Mouse (Mus musculus) hindbrain, embryonic 16.5 days (tissue): ENCODE results near the gene 2010111I01Rik. TPM values are rescaled to one million over a fixed set of nuclear protein-coding genes. Genes with fewer than 3 reads are reported as not detected.

Experiments
- ATAC-seq: fragments of 200-750 bp; cut with Nextera tagmentation; 2 replicates; pipeline ENCODE4 v1.8.0; 2017; ENCODE audit warnings: moderate TSS enrichment, moderate library complexity
- H3K27ac ChIP-seq: fragments of 300-500 bp; sonication (generic); 2 replicates; pipeline ENCODE4 v1.5.1; 2014; ENCODE audit warnings: low read depth, mild to moderate bottlenecking, control low read depth, low read length, moderate library complexity
- H3K27me3 ChIP-seq: fragments of 300-500 bp; sonication (generic); replicated peaks from 2 replicates; pipeline ENCODE4 v1.6.1; 2014; ENCODE audit warnings: low read length; ENCODE audit not compliant: control insufficient read depth, insufficient read depth
- H3K36me3 ChIP-seq: fragments of 300-500 bp; sonication (generic); 2 replicates; pipeline ENCODE4 v1.6.1; 2014; ENCODE audit warnings: mild to moderate bottlenecking, low read length, moderate library complexity, mixed read lengths; ENCODE audit not compliant: control insufficient read depth, insufficient read depth
- H3K4me1 ChIP-seq: fragments of 300-500 bp; sonication (generic); 2 replicates; pipeline ENCODE4 v1.6.1; 2014; ENCODE audit warnings: low read depth, low read length; ENCODE audit not compliant: control insufficient read depth, insufficient read depth
- H3K4me2 ChIP-seq: fragments of 300-500 bp; sonication (generic); 2 replicates; pipeline ENCODE4 v1.6.1; 2014; ENCODE audit warnings: mild to moderate bottlenecking, low read length, control low read depth, moderate library complexity
- H3K4me3 ChIP-seq: fragments of 300-500 bp; sonication (generic); 2 replicates; pipeline ENCODE4 v1.5.1; 2014; ENCODE audit warnings: mild to moderate bottlenecking, low read length, control low read depth, moderate library complexity
- H3K9ac ChIP-seq: fragments of 300-500 bp; sonication (generic); 2 replicates; pipeline ENCODE4 v1.6.1; 2014; ENCODE audit warnings: low read depth, mild to moderate bottlenecking, control low read depth, low read length, moderate library complexity
- H3K9me3 ChIP-seq: fragments of 300-500 bp; sonication (generic); 2 replicates; pipeline ENCODE4 v1.6.1; 2014; ENCODE audit warnings: mild to moderate bottlenecking, low read length, moderate library complexity; ENCODE audit not compliant: control insufficient read depth
- WGBS: fragments of 180-500 bp; shearing (Covaris S2); extraction: QIAGEN DNeasy Blood & Tissue Kit; methylation state at CpG from one replicate; pipeline ENCODE4 v1.1.7; 2014; 5-methylcytosine and 5-hydroxymethylcytosine counted together
- polyA plus RNA-seq: library from polyadenylated mRNA; unstranded; fragments of >200 nt; fragmentation: Nextera tagmentation; extraction: Ambion mirVana; gene quantifications from 2 replicates; pipeline ENCODE4 v1.2.1, GENCODE M21; 2015

Gene 2010111I01Rik
- polyA plus RNA-seq, 1 experiment from 2014 or later, result 28.6 TPM

- H3K4me2 ChIP-seq, result no peak overlapping the region
Measured at GRCm38 (mm10) chr13:63091246-63091645, 126.6 kb downstream of the 2010111I01Rik start.

GRCm38 (mm10) chr13:63092299-63092698 lies 127.6 kb downstream of the 2010111I01Rik start:
- WGBS, result 85% methylated on average over 2 of the region's 2 CpGs
- Histone ChIP-seq H3K27me3 (no peaks in the 10 kb centered on the region), H3K4me1 (no peaks in the 10 kb centered on the region), H3K36me3 (no peaks in the 10 kb centered on the region), H3K9ac (no peak overlapping the region), H3K4me2 (no peak overlapping the region), H3K9me3 (no peaks in the 10 kb centered on the region), H3K27ac (no peak overlapping the region), H3K4me3 (no peak overlapping the region)
- ATAC-seq, result no peak

More at GRCm38 (mm10) chr13:63091246-63091645, 126.6 kb downstream of the 2010111I01Rik start:
- H3K9ac ChIP-seq, result no peak overlapping the region
- no peaks in the 10 kb centered on the region for H3K27me3 ChIP-seq
- no peaks in the 10 kb centered on the region for H3K36me3 ChIP-seq
- WGBS, result 56% methylated on average over 2 of the region's 2 CpGs
- ATAC-seq, result no peak
- H3K9me3 ChIP-seq, result no peaks in the 10 kb centered on the region
- H3K27ac ChIP-seq, result no peak overlapping the region
- no peak overlapping the region for H3K4me3 ChIP-seq
- no peaks in the 10 kb centered on the region for H3K4me1 ChIP-seq

- Histone ChIP-seq H3K9me3 (no peaks in the 10 kb centered on the region), H3K4me1 (no peaks in the 10 kb centered on the region), H3K27ac (no peak overlapping the region), H3K4me2 (no peak overlapping the region), H3K36me3 (no peaks in the 10 kb centered on the region), H3K4me3 (no peak overlapping the region), H3K9ac (no peak overlapping the region), H3K27me3 (no peaks in the 10 kb centered on the region)
- WGBS, result 91% methylated on average over 2 of the region's 2 CpGs
- no peak for ATAC-seq
Measured at GRCm38 (mm10) chr13:63092874-63093273, 128.2 kb downstream of the 2010111I01Rik start.

GRCm38 (mm10) chr13:63093636-63094035 lies 128.9 kb downstream of the 2010111I01Rik start:
- H3K27ac ChIP-seq, result no peak overlapping the region

DNA sequence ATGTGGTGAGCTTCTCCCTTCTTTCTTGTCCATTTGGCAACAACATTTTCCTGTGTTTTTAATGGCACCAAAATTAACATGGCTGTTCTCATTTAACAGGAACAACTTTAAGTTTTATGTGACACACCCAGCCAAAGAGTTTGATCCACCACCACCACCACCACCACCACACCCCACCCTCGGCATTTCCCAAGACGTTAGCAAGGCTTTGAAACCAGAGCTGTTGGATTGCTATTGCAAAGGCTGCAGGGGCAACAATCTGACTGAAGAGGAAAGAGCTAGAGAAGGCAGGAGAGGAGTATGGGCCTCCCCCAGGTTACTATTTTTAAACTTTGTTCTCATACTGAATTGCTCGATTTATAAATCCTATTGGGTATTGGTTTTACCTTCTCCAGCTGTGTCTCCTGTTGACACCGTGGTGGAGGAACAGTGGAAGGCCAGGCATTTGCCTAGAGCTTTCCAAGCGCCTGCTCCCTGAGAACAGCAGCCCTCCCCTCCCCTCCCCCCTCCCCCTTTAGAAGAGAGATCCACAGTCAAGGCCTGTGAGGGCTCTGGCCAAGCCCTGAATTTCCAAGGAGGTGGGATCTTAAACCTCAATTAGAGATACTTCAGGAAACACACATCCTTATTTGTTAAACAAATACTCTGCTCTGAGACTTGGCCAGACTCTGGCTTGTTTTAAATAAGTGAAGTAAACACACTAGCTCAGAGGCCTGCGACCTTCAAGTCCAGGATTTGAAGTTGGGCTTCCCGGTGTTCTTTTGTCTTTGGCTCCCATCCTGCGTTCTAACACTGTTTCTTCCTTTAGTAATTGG lies 129.8 kb downstream of the 2010111I01Rik start:
- Histone ChIP-seq H3K4me2 (no peak overlapping the region), H3K4me3 (no peak overlapping the region), H3K4me1 (no peaks in the 10 kb centered on the region), H3K9ac (no peak overlapping the region), H3K27ac (no peak overlapping the region), H3K36me3 (no peaks in the 10 kb centered on the region), H3K9me3 (no peaks in the 10 kb centered on the region), H3K27me3 (no peaks in the 10 kb centered on the region)
- WGBS, result 16% methylated on average over 8 of the region's 8 CpGs
- peak; percentile 70 for ATAC-seq

More at GRCm38 (mm10) chr13:63093636-63094035, 128.9 kb downstream of the 2010111I01Rik start:
- Histone ChIP-seq H3K4me1 (no peaks in the 10 kb centered on the region), H3K36me3 (no peaks in the 10 kb centered on the region), H3K9ac (no peak overlapping the region), H3K9me3 (no peaks in the 10 kb centered on the region), H3K4me2 (no peak overlapping the region), H3K4me3 (no peak overlapping the region), H3K27me3 (no peaks in the 10 kb centered on the region)
- WGBS, result 67% methylated on average over 6 of the region's 6 CpGs
- ATAC-seq, result no peak

DNA sequence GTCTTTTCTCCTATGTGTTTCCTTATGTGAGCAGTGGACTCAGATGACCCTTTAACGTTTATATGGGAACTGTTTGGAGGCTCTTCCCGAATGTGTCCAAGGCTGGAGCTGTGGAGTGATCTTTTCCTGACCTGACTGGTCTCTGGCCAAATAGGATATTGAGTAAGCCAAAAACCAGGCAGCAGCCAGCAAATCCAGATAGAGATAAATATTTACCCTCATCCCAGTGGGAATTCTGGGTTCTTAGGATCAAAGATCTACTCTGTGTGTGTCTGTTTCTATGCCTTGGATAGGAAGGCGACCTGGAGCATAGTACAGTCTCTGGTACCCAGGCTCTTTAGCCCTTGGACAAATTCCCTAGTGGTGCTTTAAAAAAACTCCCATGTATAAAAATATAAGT lies 132.1 kb downstream of the 2010111I01Rik start:
- Histone ChIP-seq H3K9me3 (no peaks in the 10 kb centered on the region), H3K4me2 (no peak overlapping the region), H3K27ac (no peak overlapping the region), H3K36me3 (no peaks in the 10 kb centered on the region), H3K4me3 (no peak overlapping the region), H3K4me1 (no peaks in the 10 kb centered on the region), H3K27me3 (no peaks in the 10 kb centered on the region), H3K9ac (no peak overlapping the region)
- no peak for ATAC-seq
- WGBS, result 71% methylated on average over 3 of the region's 3 CpGs

- ATAC-seq, result no peak
- 71% methylated on average over 8 of the region's 8 CpGs for WGBS
- Histone ChIP-seq H3K4me2 (no peak overlapping the region), H3K27ac (no peak overlapping the region), H3K9ac (no peak overlapping the region), H3K4me1 (no peaks in the 10 kb centered on the region), H3K36me3 (no peaks in the 10 kb centered on the region), H3K9me3 (no peaks in the 10 kb centered on the region), H3K27me3 (no peaks in the 10 kb centered on the region), H3K4me3 (no peak overlapping the region)
Measured at GRCm38 (mm10) chr13:63097440-63097930, 132.8 kb downstream of the 2010111I01Rik start.

- ATAC-seq, result no peak
Measured at GRCm38 (mm10) chr13:63101761-63102160, 137.1 kb downstream of the 2010111I01Rik start.

DNA sequence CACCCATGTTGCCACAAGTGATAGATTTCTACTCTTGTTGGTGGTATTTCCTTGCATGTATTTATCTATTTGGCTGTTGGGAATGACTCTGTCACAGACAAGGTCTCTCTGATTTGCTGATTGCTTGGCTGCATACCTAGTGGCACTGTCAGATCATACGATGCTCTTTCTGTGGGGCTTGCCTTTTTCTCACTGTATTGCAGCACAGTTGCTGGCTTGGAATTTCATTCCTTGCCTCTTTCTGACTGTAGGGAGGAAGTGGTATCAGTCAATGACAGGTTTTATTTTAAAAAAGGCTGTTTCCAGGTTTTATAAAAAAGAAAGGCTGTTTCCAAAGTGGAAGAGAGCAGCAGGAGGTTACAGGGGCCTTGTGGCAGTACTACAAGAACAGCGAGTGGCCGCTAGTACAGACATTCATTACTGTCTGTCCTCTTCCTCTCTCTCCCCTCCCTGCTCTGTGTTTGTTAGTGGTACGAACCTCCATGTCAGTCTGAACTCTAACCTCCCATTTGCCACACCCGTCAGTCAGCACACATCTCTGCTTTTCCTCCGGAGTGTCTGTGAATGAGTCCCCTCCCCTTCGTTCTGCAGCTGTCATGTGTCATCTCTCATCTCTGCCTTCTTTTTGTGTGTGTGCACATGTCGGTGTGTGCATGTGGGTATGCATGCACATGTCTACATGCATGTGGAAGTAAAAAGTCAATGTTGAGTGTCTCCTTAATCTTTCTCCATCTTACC lies 138.3 kb downstream of the 2010111I01Rik start:
- H3K4me1 ChIP-seq, result no peaks in the 10 kb centered on the region
- H3K9me3 ChIP-seq, result no peaks in the 10 kb centered on the region
- H3K27ac ChIP-seq, result no peak overlapping the region
- no peak overlapping the region for H3K9ac ChIP-seq
- H3K36me3 ChIP-seq, result no peaks in the 10 kb centered on the region
- H3K4me3 ChIP-seq, result no peak overlapping the region
- 35% methylated on average over 8 of the region's 8 CpGs for WGBS
- 0 out of 2 replicates have a peak, but pooled peaks have one; percentile 42 for ATAC-seq
- no peak overlapping the region for H3K4me2 ChIP-seq
- H3K27me3 ChIP-seq, result no peaks in the 10 kb centered on the region

More at GRCm38 (mm10) chr13:63101761-63102160, 137.1 kb downstream of the 2010111I01Rik start:
- H3K27me3 ChIP-seq, result no peaks in the 10 kb centered on the region
- no peaks in the 10 kb centered on the region for H3K9me3 ChIP-seq
- H3K9ac ChIP-seq, result no peak overlapping the region
- H3K27ac ChIP-seq, result no peak overlapping the region
- 79% methylated on average over 12 of the region's 12 CpGs for WGBS
- no peaks in the 10 kb centered on the region for H3K4me1 ChIP-seq
- H3K4me3 ChIP-seq, result no peak overlapping the region
- H3K36me3 ChIP-seq, result no peaks in the 10 kb centered on the region
- no peak overlapping the region for H3K4me2 ChIP-seq
